Comparison of ENCODE assay signal across 8 mouse cellular contexts in the genomic region with DNA sequence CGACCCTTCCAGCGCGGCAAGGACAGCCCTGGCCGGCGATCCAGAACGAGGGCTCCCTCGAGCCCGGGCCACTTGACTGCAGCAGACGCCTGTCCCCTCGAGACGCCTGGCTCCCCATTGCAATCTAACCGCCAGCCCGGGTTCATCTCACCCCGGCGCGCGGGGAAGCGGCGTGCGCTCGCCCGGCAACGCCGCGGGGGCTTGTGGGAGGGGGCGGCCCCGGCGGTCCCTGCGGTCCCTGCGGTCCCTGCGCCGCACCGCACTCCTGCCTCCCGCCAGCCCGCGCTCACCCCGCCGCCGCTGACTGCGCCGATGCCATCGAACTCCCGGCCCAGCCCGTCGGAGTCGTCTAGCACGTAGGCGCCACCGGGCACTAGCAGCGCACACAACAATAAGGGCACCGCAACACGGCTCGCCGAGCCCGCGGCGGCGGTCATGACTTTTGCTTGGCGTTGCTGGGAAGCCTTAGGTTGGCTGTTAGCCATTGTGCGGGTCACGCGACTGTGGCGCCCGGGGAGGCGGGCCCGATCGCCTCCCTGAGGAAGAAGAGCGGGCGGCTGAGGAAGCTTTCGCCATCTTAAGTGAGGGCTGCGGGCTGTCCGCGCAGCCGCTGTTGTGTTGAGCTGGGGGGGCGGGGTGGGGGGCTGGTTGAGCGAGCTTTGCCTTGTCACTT. TPM values are rescaled to one million over a fixed set of nuclear protein-coding genes. Genes with fewer than 3 reads are reported as not detected.
DNase-seq lines count a peak whose midpoint lies in the region; ATAC-seq and TF ChIP-seq lines count a peak whose summit lies in the region.

TSS of gene Galc (minus strand) at position 615 of the 673 bp plus-strand sequence.

- peak within 1 kb of the TSS; percentile 97 for H3K4me3 ChIP-seq in gastrocnemius, adult 2 months
- peak within 1 kb of the TSS; percentile 84 for H3K4me3 ChIP-seq in hindbrain, embryonic 16.5 days (ENCODE audit: low read length)

- ATAC-seq in activated CD4-positive, CD25-positive, alpha-beta regulatory T cell, adult 4 months: peak; percentile 78
- ATAC-seq in common myeloid progenitor, adult 5-6 weeks (replicated peaks; ENCODE audit: low read depth, poor library complexity, severe bottlenecking): peak; percentile 57
- peak; percentile 97 for ATAC-seq in hindbrain, embryonic 16.5 days

- H3K27me3 ChIP-seq in hindbrain, embryonic 16.5 days (replicated peaks; ENCODE audit: control insufficient read depth, insufficient read depth, low read length): no peaks in the 10 kb centered on the region

- H3K9ac ChIP-seq in hindbrain, embryonic 16.5 days (ENCODE audit: low read depth, low read length): peak within 1 kb of the TSS; percentile 98

- WGBS in hindbrain, embryonic 16.5 days: 0% methylated on average over 69 of the region's 76 CpGs

- peak within 1 kb of the TSS; percentile 63 for H3K4me2 ChIP-seq in hindbrain, embryonic 16.5 days (ENCODE audit: low read length)

- H3K9me3 ChIP-seq in hindbrain, embryonic 16.5 days (ENCODE audit: control insufficient read depth, low read length): no peaks in the 10 kb centered on the region

- 0 out of 2 replicates have a peak, but pooled peaks cover 2% of the 10 kb centered on the region for H3K4me1 ChIP-seq in hindbrain, embryonic 16.5 days (ENCODE audit: control insufficient read depth, insufficient read depth, low read depth, low read length)

- intact Hi-C loops in gastrocnemius, adult 2 months (cut with DNase I): no loop called here

- DNase-seq in gastrocnemius, adult 2 months: peak; percentile 93
- peak; percentile 85 for DNase-seq in left cerebral cortex, adult 11 months (ENCODE audit: low spot score)
- DNase-seq in lung, postnatal 36 days: peak; percentile 92
- peak; percentile 88 for DNase-seq in retina, embryonic 14.5 days (ENCODE audit: low spot score)
- DNase-seq in thymus, postnatal 36 days: peak; percentile 86 to 87

- no peak for TF ChIP-seq CTCF in gastrocnemius, adult 2 months (IDR thresholded peaks at IDR 0.05)

- peak within 1 kb of the TSS; percentile 98 for H3K27ac ChIP-seq in gastrocnemius, adult 2 months
- peak within 1 kb of the TSS; percentile 98 for H3K27ac ChIP-seq in hindbrain, embryonic 16.5 days (ENCODE audit: low read depth, low read length)

- H3K36me3 ChIP-seq in hindbrain, embryonic 16.5 days (ENCODE audit: control insufficient read depth, insufficient read depth, low read length): no peaks in the 10 kb centered on the region

RNA-seq across cellular contexts. Expression of gene Galc, which starts in this region (rescaled TPM):
- polyA plus RNA-seq in activated CD4-positive, CD25-positive, alpha-beta regulatory T cell, adult 4 months (2017; shearing (Covaris generic)): 1 to 10 TPM; 1.2 to 2.8 TPM
- 5.1 and 6.3 TPM in 2 replicates for total RNA-seq in common myeloid progenitor, adult 5-6 weeks (2017)
- 1 to 10 TPM; 4.6 to 5.6 TPM for total RNA-seq in gastrocnemius, adult 2 months (2021)
- polyA plus RNA-seq in hindbrain, embryonic 16.5 days (2015; fragmentation: Nextera tagmentation; extraction: Ambion mirVana): 10.6 and 11.7 TPM in 2 replicates

Comparison
In these comparisons a context has a peak if more than half of its experiments do, and no peak if none do; other contexts are left out.
1. Peak in every context shown above with its lines: DNase-seq, ATAC-seq, H3K4me3 ChIP-seq and H3K27ac ChIP-seq.